Mouse (Mus musculus): ENCODE data around the gene Arl6ip5.

Gene Arl6ip5

DNA sequence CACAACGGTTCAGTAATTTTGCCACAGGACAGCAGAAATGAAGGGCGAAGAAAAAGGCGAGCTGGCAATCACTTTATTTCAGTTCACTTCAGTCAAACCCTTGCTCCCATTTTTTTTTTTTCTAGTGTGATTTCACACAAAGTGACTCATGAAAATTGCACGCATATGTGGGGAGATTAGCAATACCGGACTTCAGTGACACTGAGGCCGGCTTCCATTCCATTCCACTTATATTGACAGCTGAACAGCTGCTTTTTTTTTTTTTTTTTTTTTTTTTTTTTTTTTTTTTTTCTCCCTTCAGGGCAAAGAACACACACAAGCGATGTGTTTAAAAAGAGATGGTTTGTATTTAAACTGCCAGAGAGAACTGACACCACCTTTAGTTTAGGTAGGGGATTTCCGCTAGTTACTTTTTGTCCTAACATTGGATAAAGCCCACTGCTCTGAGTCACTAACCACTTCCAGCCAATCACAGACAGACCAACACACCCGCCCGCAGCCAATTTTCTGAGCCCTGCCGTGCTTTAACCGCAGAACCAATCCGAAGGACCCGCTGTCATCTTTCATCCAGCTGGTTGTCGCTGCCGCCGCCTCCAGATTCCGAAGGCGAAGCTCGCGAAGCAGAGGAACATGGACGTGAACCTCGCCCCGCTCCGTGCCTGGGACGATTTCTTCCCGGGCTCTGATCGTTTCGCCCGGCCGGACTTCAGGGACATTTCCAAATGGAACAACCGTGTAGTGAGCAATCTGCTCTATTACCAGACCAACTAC is at the start of gene Arl6ip5:
Arl6ip5 (plus strand) TSS at position 499 of the 771 bp plus-strand sequence.
- peak; percentile 87 to 89 for DNase-seq

DNA sequence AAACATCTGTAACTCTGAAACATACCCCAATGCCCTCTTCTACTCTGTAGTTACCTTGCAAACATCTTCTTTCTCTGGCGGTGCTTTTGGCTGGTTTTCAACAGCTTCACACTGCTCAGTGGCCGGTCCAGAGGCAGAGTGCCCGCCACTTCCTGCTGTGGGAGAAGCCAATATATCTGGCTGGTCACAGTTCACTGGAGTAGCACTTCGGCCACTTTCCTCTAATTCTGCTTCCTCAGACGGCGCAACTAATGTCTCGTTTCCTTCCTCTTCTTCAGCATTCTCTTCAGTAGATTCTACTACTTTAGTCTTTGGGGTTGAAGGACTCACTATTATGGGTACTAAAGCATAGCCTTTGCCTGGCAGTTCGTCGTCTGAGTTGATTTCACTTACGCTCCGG is 34.8 kb upstream of the Arl6ip5 start:
- peak; percentile 31 to 32 for DNase-seq

DNA sequence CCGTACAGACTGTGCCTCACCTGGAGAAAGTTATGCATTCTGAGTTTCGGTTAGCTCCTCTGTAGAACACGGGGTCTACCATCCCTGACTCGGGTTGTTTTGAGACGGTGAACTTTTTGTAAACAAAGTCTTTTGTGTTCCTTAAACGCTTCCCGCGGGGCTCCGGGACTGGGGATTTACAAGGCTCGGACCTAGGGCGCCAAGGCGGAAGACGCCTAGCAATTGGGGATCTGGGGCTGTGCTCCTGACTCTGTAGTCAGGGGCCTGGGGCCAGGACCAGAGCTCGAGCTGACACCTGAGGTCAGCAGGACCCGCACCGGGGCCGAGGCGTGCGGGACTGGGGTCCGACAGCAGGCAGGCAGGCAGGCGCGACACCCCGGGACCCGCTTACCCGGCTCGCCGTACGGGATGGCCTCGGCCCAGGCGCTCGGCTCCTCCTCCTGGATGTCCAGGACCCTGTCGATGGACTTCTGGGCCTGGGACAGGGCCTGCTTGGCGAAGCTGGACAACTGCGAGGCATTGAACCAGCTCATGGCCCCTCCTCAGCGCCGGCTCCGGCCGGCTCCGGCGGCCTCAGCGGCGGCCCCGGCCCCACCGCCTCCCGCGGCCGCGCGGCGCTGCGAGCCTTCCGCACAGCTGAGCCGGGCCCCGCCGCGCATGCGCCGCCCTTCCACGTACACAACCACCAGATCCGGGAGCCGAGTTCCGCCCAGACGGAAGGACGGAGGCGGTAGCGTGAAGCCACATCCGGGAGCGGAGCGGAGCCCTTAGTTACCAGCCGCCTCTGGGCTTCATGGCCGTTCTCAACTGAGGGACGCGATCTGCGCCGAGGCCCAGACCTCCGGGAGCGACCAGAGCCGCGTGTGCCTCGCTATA is 31.8 kb upstream of the Arl6ip5 start, which contains the start of gene Tmf1:
Tmf1 (minus strand) TSS at position 632 of the 876 bp plus-strand sequence.
- peak; percentile 97 for DNase-seq

DNA sequence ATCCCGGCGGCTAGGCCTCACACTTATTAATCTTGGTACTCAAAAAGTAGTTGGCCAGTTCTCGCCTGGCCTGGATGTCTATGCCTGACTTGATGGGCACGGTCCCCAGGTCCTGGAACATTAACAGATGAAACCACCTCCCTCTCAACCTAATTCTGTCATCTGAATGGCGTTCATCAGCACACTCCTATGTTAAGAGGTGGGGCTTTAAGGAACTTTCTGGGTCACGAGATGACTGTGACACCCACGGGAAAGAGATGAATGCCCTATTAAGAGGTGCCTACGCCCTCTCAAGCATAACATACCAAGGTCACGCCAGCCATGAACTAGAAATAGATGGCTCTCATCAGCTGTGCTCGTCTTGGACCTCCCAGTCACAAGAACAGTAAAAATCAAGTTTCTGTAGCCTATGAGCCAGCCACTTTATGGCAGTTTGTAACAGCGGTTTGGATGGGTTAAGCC is 31.1 kb upstream of the Arl6ip5 start:
- no peak for DNase-seq

DNA sequence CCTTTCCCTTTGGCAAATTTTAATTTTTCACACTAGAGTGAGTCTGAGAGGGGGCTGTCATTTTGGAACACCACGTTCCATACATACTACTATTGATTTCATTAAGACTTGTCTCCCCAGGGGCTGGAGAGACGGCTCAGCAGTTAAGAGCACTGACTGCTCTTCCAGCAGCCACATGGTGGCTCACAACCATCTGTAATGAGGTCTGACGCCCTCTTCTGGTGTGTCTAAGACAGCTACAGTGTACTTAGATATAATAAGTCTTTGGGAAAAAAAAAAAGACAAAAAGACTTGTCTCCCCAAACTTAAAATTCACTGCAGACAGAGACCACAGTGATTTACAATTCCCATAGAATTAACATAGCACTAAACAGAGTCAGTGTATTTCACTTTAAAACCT is 10.1 kb upstream of the Arl6ip5 start:
- DNase-seq: no peak

DNA sequence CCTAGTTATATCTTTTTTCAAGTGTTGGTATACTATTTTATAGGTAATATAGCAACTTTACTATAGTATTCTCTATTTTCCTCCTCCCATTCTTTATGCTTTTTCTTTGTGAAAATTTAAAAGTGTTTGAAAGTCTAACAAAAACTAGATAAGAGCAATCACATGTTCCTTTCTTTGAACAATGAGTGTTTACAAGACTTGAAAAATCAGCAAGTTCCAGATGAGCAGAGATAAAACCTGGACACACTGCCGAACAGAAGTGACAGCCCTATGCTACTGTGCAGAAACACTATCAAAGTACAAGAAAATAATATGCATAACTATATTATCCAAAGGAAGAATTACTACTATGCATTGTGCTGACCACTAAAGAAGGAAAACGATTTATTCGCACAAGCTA is 8.0 kb upstream of the Arl6ip5 start:
- no peak for DNase-seq

DNA sequence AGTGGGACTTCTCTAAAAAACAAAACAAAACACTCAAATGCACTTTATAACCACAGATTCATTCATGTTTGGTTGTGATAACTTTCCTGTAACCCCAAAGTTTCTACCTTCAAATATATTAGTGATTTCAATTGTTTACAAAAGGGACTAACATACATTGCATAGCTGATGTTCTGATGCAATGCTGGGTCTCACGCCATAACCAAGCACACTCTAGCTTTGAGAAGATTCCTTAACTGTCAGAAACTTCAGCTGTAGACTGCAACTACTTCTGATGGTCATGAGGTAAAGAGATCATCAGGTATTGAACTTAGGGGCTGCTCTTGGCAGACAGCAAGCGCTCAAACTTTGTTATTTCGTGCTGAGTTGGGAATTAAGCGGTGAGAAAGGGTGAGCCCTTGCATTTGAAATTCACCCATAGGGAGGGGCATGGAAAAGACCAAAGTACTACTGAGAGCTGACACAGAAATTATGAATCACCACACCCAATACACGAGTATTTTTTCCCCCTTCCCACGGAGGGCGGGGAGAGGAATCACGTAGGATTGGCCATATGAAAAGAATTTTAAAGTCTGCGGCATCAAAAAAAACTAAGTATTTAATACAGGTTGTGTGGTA is 6.1 kb upstream of the Arl6ip5 start:
- no peak for DNase-seq

DNA sequence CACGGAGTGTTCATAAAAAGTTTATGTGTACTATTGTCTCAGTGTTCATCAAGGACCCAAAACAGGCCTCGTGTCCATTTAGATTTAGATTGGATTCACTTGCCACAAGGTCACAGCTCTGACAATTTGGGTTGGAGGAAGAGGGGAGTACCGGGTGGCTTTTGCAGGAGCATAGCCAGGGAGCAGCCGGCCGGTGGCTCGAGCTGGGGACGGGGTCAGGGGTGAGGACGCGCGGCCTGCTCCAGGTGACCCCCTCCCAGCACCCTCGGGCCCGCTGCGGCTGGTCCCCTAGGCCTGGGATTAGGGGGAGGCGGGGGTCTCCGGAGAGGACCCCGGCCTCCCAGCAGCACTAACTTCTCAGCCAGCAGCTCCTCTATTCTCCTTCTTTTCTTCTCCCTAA is 5.5 kb upstream of the Arl6ip5 start:
- peak in 1 of 2 experiments; percentile 26 for DNase-seq

DNA sequence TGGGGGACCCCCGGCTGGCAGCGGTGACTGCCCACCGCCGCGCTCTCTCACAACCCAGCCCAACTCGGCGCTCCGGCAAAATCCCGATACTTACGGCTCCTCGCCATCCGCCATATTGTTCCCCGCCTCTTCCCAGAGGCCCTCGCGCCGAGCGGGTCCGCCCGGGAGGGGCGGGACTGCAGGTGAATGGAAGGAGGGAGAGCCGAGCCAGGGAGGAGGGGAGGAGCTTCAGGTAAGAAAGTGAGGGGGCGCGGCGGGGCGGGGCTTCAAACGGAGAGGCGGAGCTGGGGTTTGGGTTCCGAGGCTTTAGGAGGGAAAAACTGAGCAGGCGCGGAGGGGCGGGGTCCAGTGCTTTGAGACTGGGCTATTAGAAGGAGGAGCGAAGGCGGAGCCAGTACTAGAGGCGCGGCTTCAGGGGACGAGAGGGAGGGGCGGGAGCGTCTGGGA is 5.0 kb upstream of the Arl6ip5 start, which contains the start of gene Uba3:
Uba3 (minus strand) TSS at position 209 of the 447 bp plus-strand sequence.
- DNase-seq: peak; percentile 100

DNA sequence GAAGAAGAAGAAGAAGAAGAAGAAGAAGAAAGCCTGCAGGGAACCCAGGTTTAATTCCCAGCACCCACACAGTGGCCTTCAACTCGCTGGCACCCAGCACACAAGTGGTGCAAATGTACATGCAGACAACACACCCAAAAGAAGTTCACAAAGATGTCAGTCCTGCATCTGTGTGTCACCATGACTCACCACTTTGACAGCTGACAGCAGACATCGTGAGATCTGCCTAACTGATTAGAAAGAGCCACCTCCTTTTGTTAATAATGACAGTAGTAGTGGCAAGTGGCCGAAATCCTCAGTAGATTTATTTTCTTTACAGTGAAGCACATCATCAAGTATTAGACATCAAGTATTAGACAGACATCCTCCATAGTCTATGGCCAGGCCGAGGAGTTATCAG is 3.4 kb upstream of the Arl6ip5 start:
- DNase-seq: no peak

DNA sequence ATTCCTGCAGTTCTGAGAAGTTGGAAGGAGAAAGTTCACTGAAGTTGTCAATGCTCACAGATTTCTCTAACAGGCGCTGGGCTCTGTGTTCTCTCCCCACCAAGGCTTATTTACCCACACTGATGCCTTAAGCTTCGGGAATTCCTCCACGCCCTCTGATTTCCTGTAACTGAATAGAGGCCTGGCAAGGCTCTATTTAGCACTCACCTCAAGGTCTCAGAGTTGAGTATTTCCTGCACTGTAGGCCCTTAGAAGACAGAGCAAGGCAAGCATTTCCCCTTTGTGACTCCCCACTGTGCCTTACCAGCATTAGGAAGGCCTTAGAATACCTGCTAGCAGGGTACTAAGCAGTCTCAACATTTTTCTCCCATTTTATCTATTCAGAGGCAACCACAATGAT is 2.1 kb upstream of the Arl6ip5 start:
- DNase-seq: no peak

DNA sequence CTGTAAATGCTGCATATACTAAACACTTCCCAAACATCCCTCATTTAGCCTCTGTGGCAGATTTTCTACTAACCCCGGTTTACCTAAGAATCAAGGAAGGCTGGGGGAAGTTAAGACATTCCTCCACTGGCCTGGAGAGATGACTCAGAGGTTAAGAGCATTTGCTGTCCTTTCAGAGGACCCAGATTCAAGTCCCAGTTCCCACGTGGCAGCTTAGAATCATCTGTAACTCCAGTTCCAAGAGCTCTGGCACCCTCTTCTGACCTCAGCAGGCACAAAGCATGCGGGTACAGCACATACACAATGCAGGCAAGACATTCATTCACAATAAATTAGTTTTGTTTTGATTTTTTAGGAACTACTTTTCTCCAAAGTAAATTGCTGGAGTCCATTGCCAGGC is 1.3 kb upstream of the Arl6ip5 start:
- no peak for DNase-seq

DNA sequence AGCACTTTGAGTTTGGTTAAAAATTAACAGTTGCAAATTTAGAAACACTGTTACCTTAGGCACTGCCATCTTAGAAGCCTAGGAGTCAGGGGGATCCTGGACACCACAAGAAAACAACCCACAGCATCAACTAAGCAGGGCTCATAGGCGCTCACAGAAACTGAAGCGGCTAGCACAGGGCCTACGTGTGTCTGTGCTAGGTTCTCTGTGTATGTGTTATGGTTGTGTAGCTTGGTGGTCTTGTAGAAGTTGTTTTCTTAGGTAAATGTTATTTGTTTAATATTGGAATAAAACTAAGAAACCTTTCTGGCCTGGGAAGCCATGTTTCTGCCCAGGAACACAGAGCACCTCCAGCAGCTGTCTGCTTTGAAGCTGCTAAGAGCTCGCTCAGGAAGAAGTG is 738 bp upstream of the Arl6ip5 start:
- no peak for DNase-seq

DNA sequence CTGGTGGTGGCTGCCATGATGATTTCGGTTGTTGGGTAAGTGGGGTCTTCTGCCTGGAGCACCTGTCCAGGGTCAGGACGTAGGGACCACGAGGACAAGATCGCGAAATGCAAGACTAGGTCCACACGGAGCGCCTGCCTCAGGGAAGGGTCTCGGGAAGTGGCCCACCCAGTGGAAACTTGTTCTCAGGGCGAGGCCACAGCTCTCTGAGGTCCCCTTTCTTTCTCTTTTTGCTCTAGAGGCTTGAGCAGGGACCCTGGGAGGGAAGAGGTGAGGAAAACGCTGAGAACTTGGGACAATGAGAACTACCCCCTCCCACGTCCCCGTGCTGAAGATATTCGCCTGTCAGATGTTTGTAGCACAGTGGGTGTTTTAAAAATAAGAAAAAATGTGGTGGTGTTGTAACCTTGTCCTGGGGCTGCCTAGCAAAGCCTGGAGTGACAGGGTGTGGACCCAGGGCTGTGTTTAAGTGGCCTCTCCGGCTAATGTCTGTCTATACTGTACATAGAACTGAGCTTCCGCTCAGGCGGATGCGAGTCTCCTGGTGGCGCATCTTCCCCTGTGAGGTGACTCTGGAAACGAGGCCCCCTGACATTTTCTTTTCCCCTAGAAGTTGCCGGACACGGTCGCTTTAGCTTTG is 593 bp downstream of the Arl6ip5 start:
- peak; percentile 33 to 37 for DNase-seq

DNA sequence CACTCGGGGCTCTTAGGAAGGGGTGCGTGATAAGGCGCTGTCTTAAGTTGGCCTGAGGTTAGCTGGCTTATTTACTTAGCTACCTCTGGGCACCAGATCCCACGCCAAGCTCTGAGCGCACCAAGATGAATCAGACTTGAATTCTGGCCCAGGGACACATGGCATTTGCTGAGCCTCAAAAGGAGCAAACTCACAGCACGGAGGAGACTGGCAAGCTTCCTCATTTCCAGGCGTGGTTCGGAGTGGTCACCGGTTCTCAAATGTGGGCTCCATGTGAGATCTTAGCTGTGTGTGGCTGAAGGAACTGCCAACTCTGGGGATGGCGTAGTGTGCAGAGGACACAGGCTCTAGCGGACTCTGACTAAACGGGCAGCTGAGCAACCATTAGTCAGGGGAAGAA is 1.5 kb downstream of the Arl6ip5 start:
- DNase-seq: peak; percentile 36 to 38

DNA sequence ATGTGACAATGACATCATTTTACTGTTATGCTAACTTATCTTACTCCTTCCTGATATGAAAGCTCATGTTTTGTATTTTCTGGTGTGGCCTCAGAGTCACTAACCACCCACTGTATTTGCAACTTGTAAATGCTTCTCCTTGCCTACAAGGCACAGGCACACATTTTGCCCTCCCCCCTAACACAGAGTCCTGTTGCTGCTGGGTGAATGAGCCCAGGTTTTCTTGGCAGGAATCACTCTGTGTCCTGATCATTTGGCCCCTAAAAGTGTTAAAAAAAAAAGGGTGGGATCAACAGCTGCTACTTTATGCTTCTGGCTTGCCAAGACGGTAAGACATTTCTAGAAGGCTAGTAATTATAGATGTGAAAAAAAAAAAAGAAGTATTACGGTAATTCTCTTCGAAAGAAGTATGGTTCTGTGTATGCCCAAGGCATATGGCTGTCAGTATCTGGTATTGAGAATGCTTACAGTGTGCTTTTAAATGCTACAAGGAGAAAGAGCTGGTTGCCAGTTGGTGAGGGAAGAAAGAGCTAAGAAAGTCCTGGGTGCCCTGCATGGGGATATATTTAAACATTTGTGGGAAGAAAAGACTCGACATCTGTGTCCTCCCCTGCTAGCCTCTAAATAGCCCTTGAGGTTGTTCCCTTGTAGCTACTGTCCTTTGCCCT is 5.8 kb downstream of the Arl6ip5 start:
- DNase-seq: no peak

DNA sequence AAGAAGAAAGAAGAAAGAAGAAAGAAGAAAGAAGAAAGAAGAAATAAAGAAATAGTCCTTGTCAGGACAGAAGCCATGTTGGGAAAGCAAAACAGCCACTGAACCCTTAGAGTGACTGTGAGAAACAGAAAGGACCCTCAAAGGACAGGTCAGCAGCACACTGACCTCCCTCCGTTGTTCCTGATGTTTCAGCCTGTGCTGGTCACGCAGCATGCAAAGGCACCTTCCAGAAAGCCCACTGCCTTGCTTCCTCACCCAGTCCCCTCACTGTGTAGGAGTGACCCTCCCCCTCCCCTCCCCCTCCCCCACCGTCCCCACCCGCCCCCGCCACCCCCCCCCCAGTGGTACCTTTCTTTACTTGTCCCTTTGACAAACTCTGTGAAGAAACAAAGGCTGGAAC is 10.2 kb downstream of the Arl6ip5 start:
- no peak for DNase-seq

DNA sequence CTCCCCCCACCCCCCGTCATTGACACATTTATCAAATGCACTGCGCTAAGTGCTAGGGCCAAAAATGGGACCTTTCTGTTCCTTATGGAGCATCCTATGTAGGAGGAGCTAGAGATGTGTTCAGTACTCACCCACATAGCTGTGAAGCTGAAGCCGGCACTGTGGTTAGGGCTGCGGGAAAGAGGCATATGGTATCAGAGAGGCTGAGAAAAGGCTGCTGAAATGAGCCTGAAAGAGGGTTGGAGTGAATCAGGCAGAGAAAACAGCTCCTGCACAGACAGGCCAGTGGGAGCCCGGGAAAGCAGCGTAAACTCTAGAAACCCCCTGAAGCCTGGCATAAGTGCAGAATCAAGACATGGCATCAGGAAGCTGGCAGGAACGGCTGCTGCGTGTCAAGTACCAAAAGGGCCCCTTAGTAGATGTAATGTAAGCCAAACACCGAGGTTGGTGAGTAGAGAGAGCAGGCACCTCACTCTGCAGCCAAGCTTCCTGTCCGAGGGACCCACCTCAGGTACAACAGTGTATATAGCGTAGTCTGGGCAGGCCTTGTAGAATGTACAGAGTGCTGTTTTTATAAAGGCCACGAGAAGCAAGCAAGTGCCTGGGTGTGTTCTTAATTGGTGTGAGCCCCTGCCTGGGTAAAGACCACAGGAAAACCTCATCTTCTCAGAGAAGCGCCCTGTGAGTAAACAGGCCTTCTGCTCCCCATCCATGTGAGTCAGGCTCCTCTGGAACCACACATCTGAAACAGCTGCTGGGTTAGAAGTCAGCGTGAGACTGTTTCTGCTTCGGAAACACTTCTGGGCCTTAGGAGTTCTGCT is 10.9 kb downstream of the Arl6ip5 start:
- DNase-seq: no peak

DNA sequence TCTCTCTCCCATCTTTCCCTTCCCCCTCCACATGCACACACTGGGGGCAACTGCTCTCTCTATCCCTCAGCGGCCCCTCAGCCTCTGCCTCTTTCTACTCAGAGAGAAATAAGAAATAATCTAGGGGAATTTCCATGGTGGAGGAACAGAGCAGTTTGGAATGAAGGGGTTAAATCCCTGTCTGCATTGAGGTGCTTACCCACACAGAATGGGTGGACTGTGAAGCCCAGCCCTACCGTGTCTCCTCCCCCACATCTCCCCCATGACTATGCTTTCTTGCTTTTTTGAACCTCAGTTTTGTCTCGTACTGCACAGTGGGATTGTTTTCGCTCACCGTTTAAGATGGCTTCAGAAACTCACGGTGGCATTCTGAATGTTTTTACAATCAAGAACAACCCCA is 11.8 kb downstream of the Arl6ip5 start:
- DNase-seq: peak; percentile 24 to 28

DNA sequence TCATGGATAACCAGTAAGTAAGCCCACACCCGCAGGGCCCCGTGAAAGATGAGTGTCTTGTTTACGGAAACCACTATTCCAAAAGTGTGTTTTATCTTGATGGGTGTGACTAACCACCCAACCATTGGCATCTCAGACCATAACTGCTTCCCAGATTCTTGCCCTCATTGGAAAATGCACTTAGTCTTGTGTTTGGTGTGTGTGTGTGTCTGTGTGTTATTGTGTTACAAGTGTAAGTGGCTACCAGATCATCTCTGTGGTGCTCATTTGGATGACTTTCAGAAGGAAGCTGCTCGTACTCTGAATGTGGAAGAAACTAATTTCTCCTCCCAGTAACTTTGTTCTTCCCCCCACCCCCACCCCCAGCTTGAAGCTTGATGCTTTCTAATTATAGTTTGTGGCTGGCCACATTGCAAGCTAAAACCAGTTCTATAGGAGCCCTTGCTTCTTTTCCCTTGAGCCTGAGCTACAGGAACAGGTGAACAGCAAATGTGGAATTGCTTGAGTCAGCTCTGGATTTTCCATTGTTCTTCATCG is 12.5 kb downstream of the Arl6ip5 start:
- no peak for DNase-seq

DNA sequence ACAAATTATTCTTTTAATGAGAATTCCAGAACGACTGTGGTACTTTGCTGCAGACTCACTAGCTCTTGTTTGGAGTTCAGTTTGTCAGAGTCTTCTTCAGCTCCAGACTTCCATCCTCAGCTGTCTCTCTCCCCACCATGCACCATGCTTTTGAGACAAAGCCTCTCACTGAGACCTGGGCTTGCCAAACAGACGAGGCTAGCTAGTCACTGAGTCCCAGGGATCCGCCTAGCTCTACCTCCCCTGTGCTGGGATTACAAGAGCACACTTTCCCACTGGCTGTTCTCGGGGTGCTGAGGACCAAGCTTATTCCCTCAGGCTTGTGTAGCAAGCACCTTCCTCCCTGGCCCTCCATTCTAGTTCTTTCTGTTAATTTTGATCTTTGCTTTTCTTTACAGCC is 13.1 kb downstream of the Arl6ip5 start:
- no peak for DNase-seq
